Mouse (Mus musculus) thymus, postnatal 14 days (tissue): ENCODE data around the gene Flrt3.

Source experiments
- DNase-seq: peaks from one replicate; pipeline ENCODE4 v3.0.0; 2021

Gene Flrt3

DNA sequence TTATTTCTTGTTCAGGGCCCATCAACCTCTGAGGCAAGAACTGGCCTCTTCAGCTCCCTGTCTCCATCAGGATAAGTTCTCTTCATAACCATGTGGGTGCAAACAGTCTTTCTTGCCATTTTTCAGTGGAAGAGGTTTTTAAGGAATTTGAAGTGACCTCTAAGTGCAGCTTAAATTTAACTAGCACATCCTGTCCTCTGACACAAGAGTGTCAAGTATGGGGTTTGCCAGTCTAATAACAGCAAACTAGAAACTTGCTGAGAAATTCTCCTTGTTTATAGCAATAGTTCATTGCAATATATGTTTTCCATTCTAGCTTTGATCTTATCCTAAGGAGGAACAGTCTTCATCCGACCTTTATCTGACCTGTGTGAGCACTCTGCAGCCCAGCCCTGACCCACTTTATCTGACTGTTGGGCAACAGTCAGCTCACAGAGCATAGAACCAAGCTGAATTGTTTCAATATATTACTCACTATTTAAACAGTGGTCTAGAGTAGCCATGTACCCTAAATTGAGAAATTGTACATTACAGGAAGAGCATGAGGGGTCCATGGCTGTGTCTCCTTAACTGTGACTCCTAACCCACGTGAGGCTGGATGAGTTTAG lies 49.4 kb downstream of the Flrt3 start:
- DNase-seq, result no peak

DNA sequence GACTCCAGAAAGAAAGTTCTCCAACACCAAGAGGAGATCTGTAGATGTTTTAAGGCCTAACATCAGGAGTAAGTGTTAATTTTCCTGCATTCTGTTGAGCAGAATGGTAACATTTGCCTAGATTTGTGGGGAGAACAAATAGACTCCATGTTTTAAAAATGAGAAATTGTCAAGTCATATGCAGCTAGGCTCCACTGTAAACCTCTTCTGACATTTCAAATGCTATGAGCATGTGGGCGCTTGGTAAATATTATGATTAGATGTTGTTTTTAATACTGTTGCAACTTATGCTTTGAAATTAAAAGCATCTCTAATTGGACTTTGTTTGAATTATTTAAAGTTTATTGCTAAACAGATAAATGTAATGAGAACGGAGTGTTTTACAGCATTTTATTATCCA lies 55.8 kb downstream of the Flrt3 start:
- DNase-seq, result no peak
